Mouse (Mus musculus) adrenal gland, postnatal 0 days (tissue): ENCODE results near the gene Slc27a1. TPM values are rescaled to one million over a fixed set of nuclear protein-coding genes. Genes with fewer than 3 reads are reported as not detected.

Source experiments
- microRNA-seq: library from miRNA; unstranded; fragments of <30 nt; microRNA quantifications from one replicate; pipeline ENCODE4, GENCODE M21; 2016; ENCODE audit warnings: borderline replicate concordance; ENCODE audit not compliant: insufficient number of aligned reads
- polyA plus RNA-seq: library from polyadenylated mRNA; unstranded; fragments of >200 nt; fragmentation: Nextera tagmentation; extraction: Ambion mirVana; gene quantifications from 2 replicates; pipeline ENCODE4 v1.2.1, GENCODE M21; 2015

Gene Slc27a1
- 38.9 and 85.2 TPM in 2 replicates for polyA plus RNA-seq

GRCm38 (mm10) chr8:71568387-71568937 is at the start of gene Slc27a1:
Slc27a1 (plus strand) TSS chr8:71568882.

GRCm38 (mm10) chr8:71525226-71526050 is 43.2 kb upstream of the Slc27a1 start, which contains the start of gene Ccdc194:
Ccdc194 (minus strand) TSS chr8:71525711.

DNA sequence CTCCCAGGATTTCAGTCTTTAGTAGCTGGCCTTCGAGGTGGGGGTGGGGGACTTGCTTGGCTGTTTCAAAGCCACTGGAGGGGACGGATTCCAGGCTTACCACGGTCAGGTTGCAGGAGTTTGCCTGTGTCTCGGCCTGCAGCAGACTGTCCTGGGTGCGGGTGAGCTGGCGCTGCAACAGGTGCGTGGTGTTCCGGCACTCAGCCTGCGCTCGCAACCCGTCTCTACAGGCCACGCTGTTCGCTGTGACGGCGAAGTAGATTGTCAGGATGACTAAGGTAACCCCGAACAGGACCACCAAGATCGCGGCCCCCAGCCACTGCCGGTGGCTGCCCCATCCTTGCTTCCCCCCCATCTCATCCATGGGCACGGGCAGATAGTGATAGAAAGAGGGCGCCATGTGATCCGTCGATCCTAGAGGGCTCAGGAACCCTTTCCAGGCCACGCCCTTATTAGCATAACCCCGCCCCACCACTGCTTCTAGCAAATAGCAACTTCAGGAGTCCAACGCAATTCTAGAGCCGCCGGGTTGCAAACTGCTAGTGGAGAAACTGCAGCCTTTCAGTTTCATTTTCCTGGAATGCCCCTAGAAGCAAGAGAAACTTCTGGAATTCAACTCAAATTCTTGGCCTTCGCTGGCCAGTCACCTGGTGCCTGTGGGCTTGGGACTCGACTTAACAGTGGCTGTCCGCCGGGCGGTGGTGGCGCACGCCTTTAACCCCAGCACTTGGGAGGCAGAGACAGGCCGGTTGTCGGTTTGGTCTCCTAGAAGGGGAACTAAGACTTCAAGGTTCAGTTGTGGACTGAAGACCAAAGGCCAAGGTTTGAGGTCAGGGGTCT is 31.4 kb upstream of the Slc27a1 start, which contains the start of gene Bst2:
Gene Bst2 (minus strand): TSS at position 429 of the 840 bp plus-strand sequence.

GRCm38 (mm10) chr8:71542632-71543343 is 25.9 kb upstream of the Slc27a1 start, which contains the start of gene Mvb12a:
Mvb12a (plus strand) TSS chr8:71542922.

DNA sequence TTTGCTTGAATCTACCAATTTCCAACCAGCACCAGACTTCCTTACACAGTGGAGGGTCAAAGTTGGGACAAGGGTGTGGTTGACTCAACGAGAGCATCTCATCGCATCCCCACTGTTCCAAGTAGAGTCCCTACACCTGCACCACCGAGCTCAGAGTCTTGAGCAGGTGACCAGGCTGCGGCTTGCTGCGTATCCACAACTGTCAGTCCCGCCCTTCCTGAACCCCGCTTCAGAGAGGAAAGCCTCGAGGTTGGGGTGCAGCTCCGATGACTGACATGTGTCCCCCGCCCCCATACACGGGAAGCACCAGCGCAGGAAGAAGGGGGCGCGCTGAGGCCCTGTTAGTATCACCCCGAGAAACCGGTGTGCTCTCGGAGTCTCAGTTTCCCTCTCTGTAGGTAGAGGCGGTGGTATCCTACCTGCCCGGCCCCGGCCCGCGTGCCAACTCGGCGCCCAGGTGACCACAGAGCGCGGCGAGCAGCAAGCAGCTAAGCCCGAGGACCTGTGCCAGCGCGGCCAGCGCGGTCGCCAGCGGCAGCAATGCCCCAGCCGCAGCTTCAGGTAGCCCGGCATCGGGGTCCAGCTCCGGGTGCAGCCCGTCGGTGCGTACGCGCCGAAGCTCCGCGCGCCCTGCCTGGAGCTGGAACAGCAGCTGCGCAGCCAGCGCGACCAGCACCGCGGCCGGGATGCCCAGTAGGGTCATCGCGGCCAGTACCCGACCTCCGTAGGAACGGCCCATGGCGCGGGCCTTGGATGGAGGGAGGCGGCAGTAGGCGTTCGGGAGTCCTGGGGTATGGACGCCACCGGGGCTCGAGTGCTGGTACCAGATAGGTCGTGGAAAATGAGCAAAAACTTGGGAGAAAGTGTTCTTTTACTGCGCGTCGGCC is 10.4 kb upstream of the Slc27a1 start, which contains the start of gene Tmem221:
Gene Tmem221 (minus strand): TSS at position 801 of the 887 bp plus-strand sequence.

DNA sequence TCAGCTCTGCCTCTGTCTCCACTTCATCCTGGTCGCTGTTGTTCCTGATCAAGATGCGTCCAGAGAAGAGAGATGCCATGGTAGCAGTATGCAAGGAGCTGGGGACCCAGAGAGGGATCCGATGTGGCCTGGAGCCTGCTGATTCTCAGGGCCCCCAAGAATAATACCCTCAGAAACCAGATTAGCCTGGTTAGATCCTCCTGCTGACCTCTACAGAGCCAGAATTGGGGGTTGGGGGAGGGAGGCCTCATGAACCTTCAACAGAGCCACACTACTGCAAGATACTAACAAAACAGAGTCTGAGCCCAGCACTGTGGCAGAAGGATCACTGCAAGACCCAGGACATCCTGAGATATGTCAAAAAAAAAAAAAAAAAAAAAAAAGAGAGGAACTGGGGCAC is 2.2 kb upstream of the Slc27a1 start, which contains the start of gene Nxnl1:
Gene Nxnl1 (minus strand): TSS at position 101 of the 400 bp plus-strand sequence.

DNA sequence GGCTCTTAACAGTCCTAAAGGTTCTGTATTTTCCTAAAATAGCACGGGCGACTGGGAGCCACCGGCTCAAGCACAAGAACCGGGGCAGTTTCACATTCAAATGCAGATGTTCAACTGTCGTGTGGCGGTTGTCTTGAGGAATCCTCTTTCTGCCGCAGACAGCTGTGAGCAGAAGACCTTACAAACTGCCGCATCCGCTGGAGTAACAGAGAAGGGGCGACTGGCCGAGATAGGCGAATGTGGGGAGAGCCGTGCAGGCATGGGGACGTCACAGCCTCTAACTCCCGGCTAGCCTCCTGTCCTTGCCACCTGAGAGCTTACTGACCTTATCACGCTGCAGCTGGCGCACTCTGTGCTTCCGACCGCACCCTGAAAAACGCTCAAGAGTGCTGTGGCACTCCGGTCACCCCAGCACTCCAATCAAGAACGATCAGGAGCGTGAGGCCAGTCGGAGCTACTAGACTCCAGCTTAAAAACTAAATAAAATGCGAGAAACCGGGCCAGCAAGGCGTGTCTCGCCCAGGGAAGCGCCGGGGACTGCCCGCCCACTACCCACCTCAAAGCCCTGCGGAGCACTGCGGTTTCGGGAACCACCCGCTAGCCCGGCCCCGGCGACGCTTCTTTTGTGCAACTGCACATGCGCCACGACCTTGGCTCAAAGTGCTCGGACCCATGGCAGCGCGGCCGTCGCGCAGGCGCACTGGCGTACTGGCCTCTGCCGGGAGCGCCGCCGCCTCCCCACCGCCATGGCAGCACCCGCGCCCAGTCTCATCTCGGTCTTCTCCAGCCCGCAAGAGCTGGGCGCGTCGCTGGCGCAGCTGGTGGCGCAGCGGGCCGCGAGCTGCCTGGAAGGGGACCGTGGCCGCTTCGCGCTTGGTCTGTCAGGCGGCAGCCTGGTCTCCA is 23.0 kb downstream of the Slc27a1 start, which contains the start of gene Pgls:
Gene Pgls (plus strand): TSS at position 706 of the 903 bp plus-strand sequence.

DNA sequence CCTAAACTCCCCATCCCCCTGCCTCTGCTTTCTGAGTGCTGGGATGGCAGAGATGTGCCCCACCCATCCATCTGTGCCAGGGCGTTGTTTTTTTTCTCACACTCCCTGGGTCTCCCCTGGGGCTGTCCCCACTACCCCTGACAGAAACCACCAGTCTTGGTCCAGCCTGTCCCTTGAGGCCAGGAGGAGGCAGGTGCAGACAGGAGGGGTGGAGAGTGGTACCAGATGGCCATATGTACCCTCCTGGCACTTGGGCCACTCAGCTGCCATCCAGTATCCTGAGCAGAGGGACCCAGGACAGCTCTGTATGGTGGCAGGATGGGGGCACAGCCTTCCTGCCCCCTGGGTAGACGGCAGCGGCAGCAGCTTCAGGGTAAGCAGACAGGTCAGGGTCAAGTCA is 28.8 kb downstream of the Slc27a1 start, which contains the start of gene Fam129c:
Gene Fam129c (plus strand): TSS at position 198 of the 400 bp plus-strand sequence.

DNA sequence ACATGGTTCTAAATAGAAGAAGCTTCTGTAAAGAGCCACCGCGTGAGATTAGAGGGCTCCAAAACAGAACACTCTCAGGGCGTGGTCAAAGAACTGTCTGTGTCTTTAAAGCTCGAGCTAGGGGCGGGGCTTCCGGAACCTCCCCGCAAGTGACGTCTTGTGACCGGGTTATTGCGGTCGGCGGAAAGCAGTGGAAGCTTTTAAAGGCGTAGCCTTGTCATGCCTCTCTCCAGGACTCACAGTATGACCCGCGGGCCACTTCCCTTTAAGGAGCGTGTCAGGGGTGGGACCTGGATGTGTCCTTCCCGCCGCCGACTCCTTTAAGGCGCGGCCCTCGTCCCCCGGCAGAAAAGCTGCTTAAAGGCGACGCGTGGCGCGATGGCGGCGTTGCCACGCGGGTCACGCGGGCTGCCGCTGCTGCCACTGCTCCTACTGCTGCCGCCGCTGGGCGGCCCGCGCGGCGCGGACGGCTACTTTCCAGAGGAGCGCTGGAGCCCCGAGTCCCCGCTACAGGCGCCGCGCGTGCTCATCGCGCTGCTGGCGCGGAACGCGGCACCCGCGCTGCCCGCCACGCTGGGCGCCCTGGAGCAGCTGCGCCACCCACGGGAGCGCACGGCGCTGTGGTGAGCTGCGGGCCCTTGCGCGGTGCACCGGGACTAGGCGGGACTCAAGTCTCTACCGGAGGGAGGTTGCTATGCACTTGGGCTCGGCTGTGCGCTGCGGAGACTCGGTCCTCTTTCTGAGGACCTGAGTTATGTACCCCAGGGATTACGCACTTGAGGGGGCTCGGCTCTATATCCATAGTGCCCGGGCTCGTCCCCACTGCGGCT is 42.4 kb downstream of the Slc27a1 start, which contains the start of gene Colgalt1:
Gene Colgalt1 (plus strand): TSS at position 177 of the 830 bp plus-strand sequence.

Small RNA genes lying within 50 kb of the gene (microRNA-seq; reads per million reads assigned to microRNA genes)
- gene Mir6769b, result not detected

Other genes with a start within 250 kb of the Slc27a1 start
- gene Use1, start 202.0 kb upstream of the Slc27a1 start, polyA plus RNA-seq, result 227 and 256 TPM in 2 replicates
- 6.7 and 12.3 TPM in 2 replicates for gene Ocel1, start 197.6 kb upstream of the Slc27a1 start, polyA plus RNA-seq
- 51.9 and 63.0 TPM in 2 replicates for gene Nr2f6, start 186.9 kb upstream of the Slc27a1 start, polyA plus RNA-seq
- gene Ushbp1, start 173.1 kb upstream of the Slc27a1 start, polyA plus RNA-seq, result 6.3 and 13.0 TPM in 2 replicates
- 78.6 and 106 TPM in 2 replicates for gene Babam1, start 172.0 kb upstream of the Slc27a1 start, polyA plus RNA-seq
- gene Ankle1, start 162.9 kb upstream of the Slc27a1 start, polyA plus RNA-seq, result 5.0 and 7.8 TPM in 2 replicates
- gene Abhd8, start 105.2 kb upstream of the Slc27a1 start, polyA plus RNA-seq, result 65.5 and 72.8 TPM in 2 replicates
- 169 and 185 TPM in 2 replicates for gene Mrpl34, start 103.9 kb upstream of the Slc27a1 start, polyA plus RNA-seq
- gene Dda1, start 99.7 kb upstream of the Slc27a1 start, polyA plus RNA-seq, result 75.4 and 78.6 TPM in 2 replicates
- 3.3 and 4.4 TPM in 2 replicates for gene Ano8, start 82.9 kb upstream of the Slc27a1 start, polyA plus RNA-seq
- 9.8 and 11.8 TPM in 2 replicates for gene Gtpbp3, start 80.8 kb upstream of the Slc27a1 start, polyA plus RNA-seq
- 65.2 and 131 TPM in 2 replicates for gene Plvap, start 57.1 kb upstream of the Slc27a1 start, polyA plus RNA-seq
- gene Ccdc194, start 43.2 kb upstream of the Slc27a1 start, polyA plus RNA-seq, result not detected in 2 replicates
- gene Bst2, start 31.4 kb upstream of the Slc27a1 start, polyA plus RNA-seq, result 85.3 and 125 TPM in 2 replicates
- gene Mvb12a, start 26.0 kb upstream of the Slc27a1 start, polyA plus RNA-seq, result 141 TPM in 2 replicates
- 7.8 and 15.0 TPM in 2 replicates for gene Tmem221, start 10.0 kb upstream of the Slc27a1 start, polyA plus RNA-seq
- 0.24 and 0.70 TPM in 2 replicates for gene Nxnl1, start 2.3 kb upstream of the Slc27a1 start, polyA plus RNA-seq
- 274 and 329 TPM in 2 replicates for gene Pgls, start 23.3 kb downstream of the Slc27a1 start, polyA plus RNA-seq
- 0.90 and 1.8 TPM in 2 replicates for gene Fam129c, start 28.8 kb downstream of the Slc27a1 start, polyA plus RNA-seq
- 53.2 and 58.1 TPM in 2 replicates for gene Colgalt1, start 42.1 kb downstream of the Slc27a1 start, polyA plus RNA-seq
- 2.3 and 2.9 TPM in 2 replicates for gene Unc13a, start 102.9 kb downstream of the Slc27a1 start, polyA plus RNA-seq
- 2.7 and 6.0 TPM in 2 replicates for gene Jak3, start 107.4 kb downstream of the Slc27a1 start, polyA plus RNA-seq
- 0.65 and 2.0 TPM in 2 replicates for gene Insl3, start 120.3 kb downstream of the Slc27a1 start, polyA plus RNA-seq
- gene B3gnt3, start 132.9 kb downstream of the Slc27a1 start, polyA plus RNA-seq, result 2.2 and 4.1 TPM in 2 replicates
- 5.1 and 6.2 TPM in 2 replicates for gene Fcho1, start 156.8 kb downstream of the Slc27a1 start, polyA plus RNA-seq